Mouse (Mus musculus) kidney, postnatal 0 days (tissue): ENCODE measurements at regions not wholly inside any gene's neighbourhood (a gene's known extent, or its start where the extent isn't known, plus 50 kb on each side); places are given as distances from the start of the nearest gene placed in this dataset.
A peak's percentile ranks its signal among the peaks of the same experiment; 100 is the strongest.

Experiments
- ATAC-seq: fragments of 200-750 bp; cut with Nextera tagmentation; replicated peaks from 2 replicates; pipeline ENCODE4 v1.8.0; 2017; ENCODE audit warnings: low read depth, moderate number of reproducible peaks, moderate TSS enrichment, moderate library complexity; ENCODE audit not compliant: low FRiP score
- DNase-seq: peaks from one replicate; pipeline ENCODE4 v3.0.0-alpha.2; 2016; ENCODE audit warnings: low spot score
- H3K27ac ChIP-seq: fragments of 300-500 bp; sonication (generic); 2 replicates; pipeline ENCODE4 v1.5.1; 2014; ENCODE audit warnings: mild to moderate bottlenecking
- H3K27me3 ChIP-seq: fragments of 300-500 bp; sonication (generic); 2 replicates; pipeline ENCODE4 v1.6.1; 2014; ENCODE audit warnings: low read length, mixed read lengths; ENCODE audit not compliant: insufficient read depth
- H3K36me3 ChIP-seq: fragments of 300-500 bp; sonication (generic); 2 replicates; pipeline ENCODE4 v1.6.1; 2014; ENCODE audit warnings: low read length, mixed read lengths; ENCODE audit not compliant: insufficient read depth
- H3K4me1 ChIP-seq: fragments of 300-500 bp; sonication (generic); replicated peaks from 2 replicates; pipeline ENCODE4 v1.6.1; 2014; ENCODE audit warnings: antibody characterized with exemption, low read length, mixed read lengths; ENCODE audit not compliant: insufficient read depth
- H3K4me2 ChIP-seq: fragments of 300-500 bp; sonication (generic); 2 replicates; pipeline ENCODE4 v1.6.1; 2014; ENCODE audit warnings: mild to moderate bottlenecking, low read length, moderate library complexity, mixed read lengths
- H3K4me3 ChIP-seq: fragments of 300-500 bp; sonication (generic); replicated peaks from 2 replicates; pipeline ENCODE4 v1.5.1; 2014; ENCODE audit warnings: low read depth, low read length
- H3K9ac ChIP-seq: fragments of 300-500 bp; sonication (generic); 2 replicates; pipeline ENCODE4 v1.6.1; 2014; ENCODE audit warnings: low read depth, low read length
- H3K9me3 ChIP-seq: fragments of 300-500 bp; sonication (generic); replicated peaks from 2 replicates; pipeline ENCODE4 v1.6.1; 2016; ENCODE audit warnings: low read length, inconsistent platforms, mixed read lengths
- CTCF ChIP-seq: IDR thresholded peaks from 2 replicates; pipeline ENCODE4 v1.5.1; 2016; ENCODE audit warnings: antibody characterized with exemption, low read depth, mild to moderate bottlenecking, moderate library complexity
- whole genome bisulfite sequencing: fragments of 180-500 bp; shearing (Covaris S2); extraction: QIAGEN DNeasy Blood & Tissue Kit; methylation state at CpG from one replicate; pipeline ENCODE4 v1.1.7; 2014; 5-methylcytosine and 5-hydroxymethylcytosine counted together

DNA sequence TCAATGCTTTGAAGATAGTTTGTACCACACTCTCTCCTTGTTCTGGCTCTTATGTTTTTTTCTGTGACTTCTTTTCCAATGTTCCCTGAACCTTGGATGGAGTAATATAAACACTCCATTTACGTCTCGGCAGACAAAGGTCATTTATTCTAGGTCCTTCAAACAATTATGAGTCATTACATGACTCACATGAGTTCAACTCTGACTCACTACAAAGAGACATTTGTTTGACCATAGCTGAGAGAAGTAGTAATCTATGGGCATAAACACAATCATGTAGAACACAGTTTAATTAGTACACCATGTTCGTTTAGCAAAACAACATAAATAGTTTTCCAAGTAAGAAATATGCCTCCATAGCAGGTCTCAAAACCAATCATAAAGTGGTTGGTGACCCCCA is 59.6 kb upstream of the Hmgcll1 start:
- DNase-seq (no peak), ATAC-seq (no peak)
- Histone ChIP-seq H3K36me3 (no peaks in the 10 kb centered on the region), H3K9me3 (no peaks in the 10 kb centered on the region), H3K4me3 (no peak overlapping the region), H3K27ac (no peak overlapping the region), H3K4me2 (no peak overlapping the region), H3K4me1 (no peaks in the 10 kb centered on the region), H3K9ac (no peak overlapping the region), H3K27me3 (no peaks in the 10 kb centered on the region)
- TF ChIP-seq CTCF, result no peak
- WGBS, result 58% methylated on average over 3 of the region's 3 CpGs

GRCm38 (mm10) chr9:75956370-75956769 is 58.3 kb upstream of the Hmgcll1 start:
- ATAC-seq (no peak), DNase-seq (no peak)
- Histone ChIP-seq H3K36me3 (no peaks in the 10 kb centered on the region), H3K4me1 (no peaks in the 10 kb centered on the region), H3K27ac (no peak overlapping the region), H3K9ac (no peak overlapping the region), H3K9me3 (no peaks in the 10 kb centered on the region), H3K4me3 (no peak overlapping the region), H3K4me2 (no peak overlapping the region), H3K27me3 (no peaks in the 10 kb centered on the region)
- no peak for TF ChIP-seq CTCF

DNA sequence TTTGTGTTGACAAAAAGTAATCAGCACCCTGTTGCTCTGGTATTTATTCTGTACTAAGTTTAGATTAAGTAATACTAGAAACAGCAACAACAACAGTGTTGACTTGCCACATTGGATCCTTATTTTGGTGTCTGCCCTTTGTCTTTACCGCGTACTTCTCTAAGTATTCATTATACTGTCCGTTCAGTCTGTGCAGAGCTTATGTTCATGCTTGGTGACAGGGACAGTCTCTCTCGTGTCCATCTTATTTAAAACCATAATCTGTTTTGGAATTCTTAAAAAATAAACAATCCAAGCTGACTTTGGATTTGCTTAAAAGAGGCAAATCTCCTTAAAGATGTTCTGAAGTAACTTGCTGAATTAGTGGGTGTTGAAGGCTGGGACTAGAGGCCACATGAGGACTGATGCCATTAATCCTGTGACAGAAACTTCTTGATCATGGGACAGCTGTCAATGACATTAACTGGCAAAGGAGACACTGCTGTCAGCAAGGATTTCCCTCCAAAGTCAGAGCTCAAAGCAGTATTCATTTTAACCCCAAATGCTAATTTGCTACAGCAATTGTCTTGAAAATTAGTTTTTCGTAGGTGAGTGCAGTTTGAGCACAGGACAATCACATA is 55.8 kb upstream of the Hmgcll1 start:
- no peak overlapping the region for H3K27ac ChIP-seq
- 83% methylated on average over 5 of the region's 5 CpGs for WGBS
- H3K9ac ChIP-seq, result no peak overlapping the region
- TF ChIP-seq CTCF, result no peak
- H3K9me3 ChIP-seq, result no peaks in the 10 kb centered on the region
- DNase-seq, result no peak
- H3K36me3 ChIP-seq, result no peaks in the 10 kb centered on the region
- no peaks in the 10 kb centered on the region for H3K27me3 ChIP-seq
- no peaks in the 10 kb centered on the region for H3K4me1 ChIP-seq
- ATAC-seq, result no peak
- no peak overlapping the region for H3K4me2 ChIP-seq
- no peak overlapping the region for H3K4me3 ChIP-seq

DNA sequence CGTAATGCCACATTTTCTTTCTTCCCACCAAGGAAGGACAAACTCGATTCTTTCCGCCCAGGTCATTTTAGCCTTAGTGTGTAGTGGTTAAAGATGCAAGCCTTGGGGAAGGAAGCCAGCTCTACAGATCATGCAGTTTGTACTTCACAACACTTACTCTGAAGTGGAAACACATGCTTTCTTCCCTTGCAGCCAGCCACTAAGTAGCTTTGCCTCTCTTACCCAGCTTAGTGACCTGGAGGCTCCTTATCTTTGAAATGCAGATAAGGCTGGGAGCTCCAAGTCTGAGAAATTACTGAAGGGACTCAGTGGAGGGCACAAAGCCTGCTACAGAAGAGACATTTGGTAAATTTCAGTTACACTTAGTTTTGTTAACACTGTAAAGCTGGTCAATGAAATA is 54.9 kb upstream of the Hmgcll1 start:
- ATAC-seq, result no peak
- Histone ChIP-seq H3K4me2 (no peak overlapping the region), H3K36me3 (no peaks in the 10 kb centered on the region), H3K9me3 (no peaks in the 10 kb centered on the region), H3K27me3 (no peaks in the 10 kb centered on the region), H3K27ac (no peak overlapping the region), H3K4me1 (no peaks in the 10 kb centered on the region), H3K4me3 (no peak overlapping the region), H3K9ac (no peak overlapping the region)
- no peak for TF ChIP-seq CTCF
- 58% methylated on average over 3 of the region's 3 CpGs for WGBS
- DNase-seq, result no peak

- Histone ChIP-seq H3K27ac (no peak overlapping the region), H3K4me3 (no peak overlapping the region), H3K4me2 (no peak overlapping the region), H3K36me3 (no peaks in the 10 kb centered on the region), H3K9me3 (no peaks in the 10 kb centered on the region), H3K9ac (no peak overlapping the region), H3K27me3 (no peaks in the 10 kb centered on the region), H3K4me1 (no peaks in the 10 kb centered on the region)
- WGBS, result 43% methylated on average over 8 of the region's 8 CpGs
- ATAC-seq (no peak), DNase-seq (peak; percentile 43)
- TF ChIP-seq CTCF, result no peak
Measured at GRCm38 (mm10) chr9:75960587-75961349, 53.9 kb upstream of the Hmgcll1 start.
